Mouse (Mus musculus): ENCODE measurements around the gene Med13l. TPM values are rescaled to one million over a fixed set of nuclear protein-coding genes. Genes with fewer than 3 reads are reported as not detected.

Gene Med13l
- total RNA-seq (2015), result 25.6 and 30.7 TPM in 2 replicates
- total RNA-seq (2017), result 21.5 and 31.8 TPM in 2 replicates

GRCm38 (mm10) chr5:118560385-118561085, at the start of gene Med13l:
Gene Med13l, plus strand, starts transcription at chr5:118560679.
- ATAC-seq (ENCODE audit: poor library complexity, severe bottlenecking), result peak; percentile 17

GRCm38 (mm10) chr5:118510969-118511368, 49.5 kb upstream of the Med13l start:
- ATAC-seq (ENCODE audit: poor library complexity, severe bottlenecking), result no peak

GRCm38 (mm10) chr5:118513005-118513404, 47.5 kb upstream of the Med13l start:
- no peak for ATAC-seq (ENCODE audit: poor library complexity, severe bottlenecking)

GRCm38 (mm10) chr5:118513629-118514526, 46.6 kb upstream of the Med13l start:
- peak; percentile 49 for ATAC-seq (ENCODE audit: poor library complexity, severe bottlenecking)

- ATAC-seq (ENCODE audit: poor library complexity, severe bottlenecking), result no peak
These were observed 46.0 kb upstream of the Med13l start for GRCm38 (mm10) chr5:118514527-118514831.

GRCm38 (mm10) chr5:118514842-118515241, 45.6 kb upstream of the Med13l start:
- no peak for ATAC-seq (ENCODE audit: poor library complexity, severe bottlenecking)

- no peak for ATAC-seq (ENCODE audit: poor library complexity, severe bottlenecking)
These were observed 45.2 kb upstream of the Med13l start for GRCm38 (mm10) chr5:118515280-118515721.

GRCm38 (mm10) chr5:118516066-118516465, 44.4 kb upstream of the Med13l start:
- ATAC-seq (ENCODE audit: poor library complexity, severe bottlenecking), result no peak

GRCm38 (mm10) chr5:118516470-118516869, 44.0 kb upstream of the Med13l start:
- ATAC-seq (ENCODE audit: poor library complexity, severe bottlenecking), result no peak

GRCm38 (mm10) chr5:118520457-118520856, 40.0 kb upstream of the Med13l start:
- ATAC-seq (ENCODE audit: poor library complexity, severe bottlenecking), result no peak

- ATAC-seq (ENCODE audit: poor library complexity, severe bottlenecking), result no peak
These were observed 36.1 kb upstream of the Med13l start for GRCm38 (mm10) chr5:118524400-118524799.

- ATAC-seq (ENCODE audit: poor library complexity, severe bottlenecking), result no peak
These were observed 34.8 kb upstream of the Med13l start for GRCm38 (mm10) chr5:118525634-118526033.

- no peak for ATAC-seq (ENCODE audit: poor library complexity, severe bottlenecking)
These were observed 34.0 kb upstream of the Med13l start for GRCm38 (mm10) chr5:118526504-118526903.

- ATAC-seq (ENCODE audit: poor library complexity, severe bottlenecking), result no peak
These were observed 31.2 kb upstream of the Med13l start for GRCm38 (mm10) chr5:118529241-118529640.

- no peak for ATAC-seq (ENCODE audit: poor library complexity, severe bottlenecking)
These were observed 28.4 kb upstream of the Med13l start for GRCm38 (mm10) chr5:118532125-118532524.

GRCm38 (mm10) chr5:118532659-118533058, 27.8 kb upstream of the Med13l start:
- no peak for ATAC-seq (ENCODE audit: poor library complexity, severe bottlenecking)

GRCm38 (mm10) chr5:118534407-118534921, 26.0 kb upstream of the Med13l start:
- no peak for ATAC-seq (ENCODE audit: poor library complexity, severe bottlenecking)

- no peak for ATAC-seq (ENCODE audit: poor library complexity, severe bottlenecking)
These were observed 25.3 kb upstream of the Med13l start for GRCm38 (mm10) chr5:118535130-118535529.

- ATAC-seq (ENCODE audit: poor library complexity, severe bottlenecking), result no peak
These were observed 22.0 kb upstream of the Med13l start for GRCm38 (mm10) chr5:118538487-118538886.

GRCm38 (mm10) chr5:118543816-118544215, 16.7 kb upstream of the Med13l start:
- ATAC-seq (ENCODE audit: poor library complexity, severe bottlenecking), result no peak

- ATAC-seq (ENCODE audit: poor library complexity, severe bottlenecking), result no peak
These were observed 10.0 kb upstream of the Med13l start for GRCm38 (mm10) chr5:118550493-118550892.

GRCm38 (mm10) chr5:118553290-118553689, 7.2 kb upstream of the Med13l start:
- no peak for ATAC-seq (ENCODE audit: poor library complexity, severe bottlenecking)

Data from megakaryocyte, adult 5-6 weeks (primary cell).